Mouse (Mus musculus) adrenal gland, postnatal 36 days (tissue): ENCODE measurements around the gene Tbxas1. TPM values are rescaled to one million over a fixed set of nuclear protein-coding genes. Genes with fewer than 3 reads are reported as not detected.
A peak's percentile ranks its signal among the peaks of the same experiment; 100 is the strongest.

ENCODE experiments used
- DNase-seq, 2 experiments: peaks; one replicate each; pipeline ENCODE4 v3.0.0; 2021; ENCODE audit warnings: mixed read lengths in 1 of 2
- long read RNA-seq, 2 experiments: library from polyadenylated mRNA; stranded (forward); transcript quantifications; one replicate each; pipeline ENCODE4 v2.0.0; 2021; ENCODE audit warnings: borderline sequencing depth in 2 of 2
- total RNA-seq, 2 experiments: library from RNA; stranded (reverse); gene quantifications; 2 replicates each; pipeline ENCODE4 v1.2.3; 2021

The Tbxas1 gene
- total RNA-seq = 1 to 10 TPM; 5.6 to 9.5 TPM
- long read RNA-seq, experiment 1, partial matches to known transcripts = 2 of 10 reads
- long read RNA-seq, experiment 1, other reads (novel, unspliced or antisense) = 8 of 10 reads
- long read RNA-seq, experiment 2, partial matches to known transcripts = 1 of 4 reads
- long read RNA-seq, experiment 2, other reads (novel, unspliced or antisense) = 3 of 4 reads

DNA sequence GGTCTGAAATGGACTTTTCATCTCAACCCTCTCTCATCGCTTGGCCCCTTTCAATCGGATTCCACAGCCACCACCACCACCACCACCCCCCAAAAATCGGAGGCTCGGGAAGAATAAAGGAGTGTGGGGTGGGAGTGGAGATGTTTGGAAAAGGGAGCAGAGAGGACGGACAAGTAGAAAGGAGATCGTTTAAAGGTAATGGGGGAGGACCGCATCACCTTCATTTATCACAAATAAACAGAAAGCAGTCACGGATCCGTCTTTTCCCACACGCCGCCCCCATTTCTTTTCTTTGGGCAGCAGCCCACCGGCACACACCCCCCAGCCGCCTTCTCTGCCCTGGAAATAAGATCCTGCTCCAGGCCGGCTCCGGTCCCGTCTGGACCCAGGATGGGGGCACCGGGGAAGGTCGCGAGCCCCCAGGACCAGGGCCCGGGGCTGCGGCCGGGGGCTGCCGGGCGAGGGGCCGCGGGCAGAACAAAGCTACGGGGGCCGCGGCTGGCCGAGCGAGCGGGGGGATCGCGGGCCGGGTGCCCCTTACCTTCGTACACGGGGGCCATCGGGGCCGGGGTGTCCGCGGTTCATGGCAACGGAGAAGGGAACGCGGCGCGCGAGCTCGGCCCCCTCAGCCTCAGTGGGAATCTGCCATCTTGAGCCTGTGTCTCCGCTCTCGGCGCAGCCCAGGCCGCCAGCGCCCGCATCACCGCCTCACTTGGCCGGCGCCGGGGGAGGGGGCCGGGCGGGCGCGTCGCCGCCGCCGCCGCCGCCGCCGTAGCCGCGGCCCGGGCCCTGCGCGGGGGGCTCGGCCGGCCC lies at the start of gene Tbxas1:
Gene Tbxas1 (plus strand): TSS at position 147 of the 813 bp plus-strand sequence.
- peak; percentile 63 to 69 for DNase-seq

DNA sequence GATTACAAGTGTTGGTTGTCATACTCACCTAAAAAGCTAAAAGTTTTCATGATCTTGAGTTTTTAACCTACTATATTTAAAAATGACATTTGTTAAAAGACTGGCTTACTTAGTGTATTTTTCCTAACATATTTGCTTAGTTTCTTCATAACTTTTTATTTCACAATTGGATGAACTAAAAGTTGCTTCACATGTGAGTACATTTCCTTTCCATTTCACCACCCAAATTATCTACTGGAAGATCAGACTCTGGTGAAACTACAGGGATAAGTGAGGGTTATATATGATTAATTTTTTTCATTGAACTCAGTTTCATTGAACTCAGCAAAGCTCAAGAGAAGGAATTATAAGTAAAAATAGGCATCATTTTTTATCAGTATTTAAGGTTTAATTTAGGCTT lies 49.3 kb upstream of the Tbxas1 start:
- no peak for DNase-seq

DNA sequence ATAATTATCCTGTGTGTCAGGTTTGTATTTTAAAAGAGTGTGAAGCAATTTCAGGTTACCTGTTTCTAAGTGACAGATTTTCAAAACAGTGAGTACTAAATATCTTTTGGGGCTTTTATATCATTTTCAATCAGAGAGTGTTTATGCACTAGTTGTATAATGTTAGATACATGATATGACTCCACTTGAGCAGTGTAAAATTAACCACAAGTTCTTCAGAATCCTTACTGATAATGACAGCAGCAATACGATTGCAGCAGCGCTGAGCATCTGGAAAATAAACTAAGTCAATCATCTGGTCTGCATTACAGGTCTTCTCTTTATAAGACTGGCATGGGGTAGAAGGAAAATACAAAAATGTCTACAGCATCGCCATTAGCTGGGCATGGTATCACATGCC lies 48.3 kb upstream of the Tbxas1 start:
- no peak for DNase-seq

DNA sequence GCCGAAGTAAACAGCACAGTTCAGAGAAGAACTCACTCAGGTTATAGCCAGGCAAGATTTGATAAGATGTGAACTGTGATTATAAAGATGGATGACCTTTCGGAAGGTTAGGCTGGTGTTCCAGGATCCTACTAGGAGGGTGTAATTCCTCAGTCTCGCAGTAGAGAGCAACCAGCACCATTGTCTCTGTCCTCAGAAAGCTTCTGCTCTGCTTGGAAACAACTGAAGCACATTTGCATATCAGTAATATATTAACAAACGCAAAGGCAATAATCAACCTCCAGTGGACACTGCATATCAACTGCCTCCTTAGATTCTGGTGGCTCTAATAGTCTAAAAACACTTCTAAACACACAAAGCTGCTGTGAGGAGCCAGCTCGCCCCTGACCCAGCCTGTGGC lies 47.8 kb upstream of the Tbxas1 start:
- DNase-seq = peak in 1 of 2 experiments; percentile 18

DNA sequence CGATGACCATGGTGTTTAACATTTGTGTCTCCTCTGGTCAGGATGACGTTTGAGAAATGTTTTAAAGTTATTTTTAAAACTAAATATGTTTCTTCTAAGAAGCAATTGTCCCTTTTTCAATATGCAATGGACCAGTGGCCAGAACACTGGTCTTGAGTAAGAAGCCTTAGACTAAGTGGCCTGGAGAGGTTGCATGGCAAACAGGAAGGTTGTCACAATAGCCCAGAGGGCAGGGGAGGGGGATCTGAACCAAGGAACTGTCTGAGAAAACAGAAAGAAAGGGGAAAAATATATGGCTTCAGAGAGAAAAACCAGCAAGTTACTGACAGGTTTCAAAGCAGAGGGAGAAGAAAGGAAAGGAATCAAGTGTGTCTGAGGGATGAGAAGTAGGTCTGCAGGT lies 47.0 kb upstream of the Tbxas1 start:
- no peak for DNase-seq

DNA sequence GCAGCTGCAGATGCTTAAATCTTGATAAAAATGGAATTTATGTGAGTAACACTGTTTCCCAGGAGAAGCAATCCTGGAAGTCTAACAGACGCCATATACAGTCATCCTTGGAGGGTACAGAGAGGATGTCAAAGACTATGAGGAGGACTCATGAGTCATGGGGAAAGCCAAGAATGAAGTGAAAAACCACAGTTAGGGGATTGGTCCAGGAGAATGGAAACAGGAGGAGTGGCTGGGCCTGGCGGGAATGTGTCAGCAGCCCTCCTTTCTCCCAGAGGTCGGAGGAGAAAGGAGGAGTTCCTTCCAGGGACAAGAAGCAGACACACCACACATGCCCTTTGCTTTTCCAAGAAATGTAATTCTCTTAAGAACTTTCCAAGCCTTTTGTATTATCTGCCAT lies 45.8 kb upstream of the Tbxas1 start:
- no peak for DNase-seq

DNA sequence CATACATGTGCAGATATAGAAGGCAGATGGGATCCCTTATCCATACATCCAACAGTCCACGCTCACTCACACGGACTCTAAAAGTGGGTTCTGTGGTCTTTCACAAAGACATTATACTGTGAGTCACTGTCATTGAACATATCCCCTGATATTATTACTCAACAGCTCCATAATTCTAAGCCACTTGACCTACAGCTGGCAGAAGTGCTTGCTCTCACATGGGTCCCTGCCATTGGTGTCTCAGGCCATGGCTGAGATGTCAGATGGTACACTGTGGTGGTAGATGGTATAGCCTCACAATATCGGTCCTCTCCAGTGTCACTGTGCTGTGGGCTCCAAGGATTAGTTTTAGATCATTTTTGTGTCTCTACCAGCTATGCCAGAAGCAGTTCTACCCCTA lies 41.5 kb upstream of the Tbxas1 start:
- DNase-seq = no peak

DNA sequence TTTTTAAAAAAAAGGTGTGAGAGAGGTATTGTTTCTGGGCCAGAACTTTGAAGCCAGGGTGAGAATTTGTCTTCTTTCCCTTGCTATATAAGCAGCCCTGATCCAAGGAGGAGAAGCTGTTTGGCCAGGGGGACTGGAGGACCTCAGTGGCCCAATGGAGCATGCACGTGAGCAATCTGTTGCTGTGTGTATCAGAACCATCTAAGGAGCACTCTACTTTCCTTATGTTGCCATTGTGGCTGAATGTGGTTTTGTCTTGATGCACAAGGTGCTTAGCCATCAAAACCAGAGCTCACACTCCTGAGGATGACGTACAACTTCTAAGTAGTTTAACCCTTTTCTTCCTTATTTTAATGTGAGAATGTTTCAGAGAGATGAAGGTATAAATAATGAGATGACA lies 40.5 kb upstream of the Tbxas1 start:
- DNase-seq = no peak

DNA sequence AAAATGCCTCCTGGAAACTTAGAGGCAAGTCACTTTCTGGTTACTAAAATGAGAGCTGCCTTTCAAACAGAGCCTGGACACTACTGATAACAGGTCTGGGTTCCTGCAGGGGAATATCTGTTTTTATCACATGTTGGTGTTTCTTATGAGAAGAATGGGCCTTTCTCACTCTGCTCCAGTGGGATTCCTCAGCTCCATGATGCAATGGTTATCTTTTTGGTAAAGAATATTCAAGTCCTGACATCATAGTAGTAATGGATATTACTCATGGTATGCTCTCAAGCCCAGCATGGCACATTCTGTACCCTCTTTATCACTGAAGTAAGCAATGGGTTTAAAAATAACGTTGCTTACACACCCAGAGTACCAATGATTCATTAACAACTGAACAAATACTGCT lies 40.0 kb upstream of the Tbxas1 start:
- DNase-seq = no peak

DNA sequence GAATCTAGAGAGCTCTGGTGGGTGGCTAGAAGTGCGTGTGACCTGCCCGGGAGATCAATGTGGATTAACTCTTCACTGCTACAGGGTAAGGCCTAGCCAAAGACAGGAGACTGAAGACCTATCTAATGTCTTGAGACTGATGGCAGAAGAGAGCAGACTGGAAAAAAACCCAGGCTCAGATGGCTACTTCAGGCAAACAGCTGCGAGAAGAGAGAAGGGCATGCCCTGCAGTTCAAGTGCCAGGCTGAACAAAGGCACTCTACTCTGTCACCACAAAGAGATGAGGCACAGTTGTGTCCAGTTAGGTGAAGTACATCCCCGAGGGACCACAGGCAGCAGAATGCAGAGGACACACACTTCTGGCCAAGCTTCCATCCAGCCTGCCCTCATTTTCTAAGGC lies 37.1 kb upstream of the Tbxas1 start:
- DNase-seq = no peak

DNA sequence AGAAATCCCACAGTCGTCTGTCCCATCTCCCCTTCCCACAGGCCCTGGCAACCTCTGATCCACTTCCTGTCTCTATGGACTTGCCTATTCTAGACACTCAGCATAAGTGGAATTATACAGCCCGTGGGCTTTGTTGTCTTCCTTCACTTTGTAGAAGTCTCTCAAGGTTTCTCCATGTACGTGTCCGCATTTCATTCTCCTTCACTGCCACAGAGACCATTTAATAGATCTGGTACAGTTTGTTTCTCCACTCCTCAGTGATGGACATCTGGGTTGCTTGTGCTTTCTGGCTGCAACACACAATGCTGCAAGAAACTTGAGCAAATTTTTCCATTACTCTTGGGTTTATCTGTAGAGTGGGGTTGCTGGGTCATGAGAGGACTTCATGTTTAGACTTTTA lies 35.3 kb upstream of the Tbxas1 start:
- DNase-seq = no peak

DNA sequence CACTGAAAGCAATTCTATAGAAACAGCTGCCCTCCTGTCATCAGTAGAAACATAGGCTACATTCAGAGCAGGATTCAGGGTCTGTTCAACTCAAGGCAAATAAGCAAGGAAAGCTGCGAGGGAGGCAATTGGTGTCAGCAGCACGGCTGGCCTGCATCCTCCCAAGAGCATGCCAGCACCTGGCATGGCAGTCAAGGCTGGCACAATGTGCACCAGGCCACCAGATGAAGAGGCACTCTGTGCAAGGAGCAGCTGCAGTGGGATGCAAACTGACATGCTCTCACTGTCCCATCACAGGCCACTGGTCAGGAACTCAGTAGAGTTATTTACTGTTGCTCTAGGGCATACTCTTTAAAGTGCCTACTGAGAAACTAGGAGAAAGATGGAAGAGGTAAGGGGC lies 34.8 kb upstream of the Tbxas1 start:
- DNase-seq = peak in 1 of 2 experiments; percentile 36

DNA sequence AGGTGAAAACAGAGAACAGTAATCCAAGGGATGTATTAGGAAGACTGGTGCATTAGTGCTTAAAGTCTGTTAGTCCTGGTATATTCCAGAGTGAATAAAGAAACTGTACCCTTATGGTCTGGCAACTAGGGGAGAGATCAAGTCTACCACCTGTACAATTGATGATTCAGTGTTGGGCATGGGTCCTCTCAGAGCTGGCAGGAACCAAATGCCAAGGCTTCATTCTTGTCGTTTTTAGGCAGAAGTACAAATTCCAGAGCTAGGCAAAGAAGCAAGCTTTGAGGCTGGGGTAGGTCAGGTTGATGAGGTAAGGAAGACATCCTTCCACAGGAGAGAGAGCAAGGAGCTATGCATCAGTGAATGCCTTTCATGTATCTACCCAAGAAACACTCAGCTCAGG lies 34.4 kb upstream of the Tbxas1 start:
- no peak for DNase-seq

DNA sequence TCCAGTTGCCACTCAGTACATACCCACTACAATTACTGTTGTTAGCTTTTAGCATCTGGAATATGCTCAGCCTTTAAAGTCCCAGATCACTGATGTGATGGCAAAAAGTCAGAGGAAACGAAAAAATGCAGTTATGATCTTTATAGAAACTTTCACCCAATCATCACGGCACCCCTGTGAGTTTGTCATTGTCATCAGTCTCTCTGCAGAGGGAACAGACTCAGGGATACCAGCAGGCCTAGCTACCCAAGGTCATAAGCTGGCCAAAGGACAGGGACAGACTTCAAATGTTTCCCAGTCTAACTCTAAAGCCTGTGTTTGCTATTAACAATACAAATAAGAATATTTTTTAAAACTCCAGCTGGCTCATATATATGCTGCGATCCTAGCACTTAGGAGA lies 33.7 kb upstream of the Tbxas1 start:
- DNase-seq = peak; percentile 28 to 44

DNA sequence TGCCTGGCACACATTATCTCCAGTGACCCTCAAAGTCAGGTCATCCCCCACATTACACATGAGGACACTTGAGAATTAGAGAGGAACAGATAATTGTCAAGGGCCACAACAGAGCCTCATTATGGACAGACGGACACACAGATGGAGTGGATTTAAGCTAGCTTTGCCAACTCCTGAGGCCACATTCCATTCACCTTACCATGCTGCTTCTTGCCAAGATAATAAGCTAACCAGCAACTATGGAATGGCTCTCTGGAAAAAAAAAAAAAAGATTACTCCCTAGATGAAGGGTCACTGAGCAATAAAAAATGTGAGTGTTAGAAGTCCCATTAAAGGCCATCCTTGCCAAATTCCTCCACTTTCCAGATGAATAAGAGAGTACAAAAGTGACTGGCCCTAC lies 30.1 kb upstream of the Tbxas1 start:
- no peak for DNase-seq

DNA sequence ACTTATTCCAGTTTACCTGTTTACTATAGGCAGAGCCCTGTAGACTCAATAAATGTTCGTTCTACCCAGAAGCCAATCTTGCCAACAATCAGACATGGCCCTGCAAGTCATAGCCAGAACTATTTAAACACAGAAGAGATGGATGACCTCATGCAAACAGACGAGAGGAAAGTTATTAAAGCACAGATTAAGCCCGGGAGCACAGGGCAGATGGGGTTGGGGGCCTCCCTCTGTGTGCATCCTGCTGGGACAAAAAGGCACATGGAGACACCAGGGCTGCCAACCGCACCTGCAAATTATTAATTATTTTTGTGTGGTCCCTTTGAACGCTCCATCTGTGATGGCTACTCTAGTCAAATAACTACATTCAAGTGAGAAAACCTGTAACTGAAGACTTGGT lies 29.3 kb upstream of the Tbxas1 start:
- no peak for DNase-seq

DNA sequence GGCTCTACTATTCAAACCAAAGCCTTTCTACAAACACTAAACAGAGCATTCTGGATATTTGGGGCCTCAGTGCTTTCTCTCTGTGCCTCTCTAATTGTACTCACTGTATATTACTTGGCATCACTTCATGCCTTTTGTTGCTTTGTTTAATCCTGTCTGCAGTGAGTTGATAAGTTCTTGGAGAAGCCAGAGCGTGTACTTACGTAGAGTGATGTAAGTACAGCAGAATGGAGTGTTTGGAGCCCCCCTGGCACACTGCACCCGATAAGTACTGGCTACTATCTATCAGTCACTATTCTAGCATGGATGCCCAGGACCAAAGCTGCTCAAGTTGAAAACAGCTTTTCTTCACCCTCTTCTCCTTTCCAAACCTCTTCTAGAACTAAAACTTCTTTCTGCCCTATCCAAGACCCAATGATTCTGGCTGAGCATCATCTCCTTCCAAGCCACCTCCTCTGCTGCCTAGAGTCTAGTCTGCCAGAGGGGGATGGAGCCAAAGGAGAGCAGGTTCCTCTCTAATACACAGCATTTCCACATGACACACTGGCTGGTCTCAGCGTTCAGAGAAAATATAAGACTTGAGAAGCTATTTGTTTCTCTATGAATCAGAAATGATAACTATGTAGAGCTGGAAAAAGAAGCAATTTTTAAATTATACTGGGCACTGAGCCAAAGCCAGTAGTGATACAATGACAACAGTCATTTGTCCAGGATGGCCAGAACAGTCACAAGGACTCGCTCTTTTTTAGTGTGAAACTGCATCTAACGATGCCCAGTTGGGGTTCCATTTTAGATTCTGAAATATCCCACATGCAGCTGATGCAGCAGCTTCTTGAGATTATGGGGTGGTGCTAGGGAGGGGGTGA lies 28.6 kb upstream of the Tbxas1 start:
- no peak for DNase-seq

DNA sequence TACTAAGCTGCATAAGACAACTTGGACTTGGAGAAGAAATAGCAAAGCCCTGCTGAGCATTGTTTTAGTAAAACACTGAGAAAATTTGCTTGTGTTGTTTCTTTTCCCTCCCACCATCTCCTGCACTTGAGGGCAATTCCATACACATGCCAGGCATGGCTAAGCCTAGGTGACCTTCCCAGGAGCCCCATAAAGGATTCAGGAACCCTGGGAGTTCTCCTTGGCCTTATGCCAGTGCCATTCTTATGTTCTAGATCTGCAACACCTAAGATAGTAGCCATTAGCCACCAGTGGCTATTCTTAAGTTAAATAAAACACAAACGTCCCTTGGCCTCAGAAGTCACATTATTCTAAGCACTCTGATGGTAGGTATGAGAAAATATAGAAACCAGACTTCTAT lies 27.8 kb upstream of the Tbxas1 start:
- DNase-seq = no peak

DNA sequence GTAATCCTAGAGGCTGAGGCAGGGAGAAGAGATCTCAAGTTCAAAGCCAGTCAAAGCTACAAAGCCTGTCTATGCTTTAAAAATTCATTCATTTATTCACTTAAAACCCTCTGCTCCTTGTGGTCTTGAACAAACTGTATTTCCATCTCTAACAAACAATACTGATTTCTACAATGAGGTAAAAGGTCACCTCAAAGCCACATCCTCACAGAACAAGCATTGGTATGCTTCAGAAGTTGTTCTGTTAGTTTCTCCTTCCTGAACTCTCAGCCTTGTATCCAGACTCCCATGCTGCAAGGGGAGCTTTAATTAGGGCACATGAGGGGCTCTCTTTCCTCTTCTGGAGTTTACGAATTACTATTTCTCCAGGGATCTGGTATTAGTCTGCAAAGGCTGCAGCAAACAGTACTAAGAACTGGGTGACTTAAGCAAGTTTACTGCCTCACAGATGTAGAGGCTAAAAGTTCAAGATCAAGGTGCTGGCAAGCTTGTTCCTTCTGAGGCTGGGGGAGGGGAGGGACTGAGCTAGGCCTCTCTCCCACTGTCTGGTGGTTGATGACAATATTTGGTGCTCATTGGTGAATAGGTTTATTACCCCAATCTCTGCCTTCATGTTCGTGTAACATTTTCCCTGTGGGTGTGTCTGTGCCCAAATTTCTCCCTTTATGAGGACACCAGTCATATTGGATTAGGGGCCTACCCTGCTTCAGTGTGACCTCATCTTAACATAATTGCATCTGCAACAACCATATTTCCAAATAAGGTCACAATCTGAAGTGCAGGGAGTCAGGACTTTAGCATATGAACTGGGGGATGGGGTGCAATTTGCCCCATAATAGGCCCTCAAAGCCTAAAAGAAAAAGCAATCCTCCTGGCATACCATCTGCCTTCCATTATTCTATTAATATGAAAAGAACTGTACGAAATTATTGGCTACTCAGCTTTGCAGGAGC lies 27.0 kb upstream of the Tbxas1 start:
- no peak for DNase-seq

DNA sequence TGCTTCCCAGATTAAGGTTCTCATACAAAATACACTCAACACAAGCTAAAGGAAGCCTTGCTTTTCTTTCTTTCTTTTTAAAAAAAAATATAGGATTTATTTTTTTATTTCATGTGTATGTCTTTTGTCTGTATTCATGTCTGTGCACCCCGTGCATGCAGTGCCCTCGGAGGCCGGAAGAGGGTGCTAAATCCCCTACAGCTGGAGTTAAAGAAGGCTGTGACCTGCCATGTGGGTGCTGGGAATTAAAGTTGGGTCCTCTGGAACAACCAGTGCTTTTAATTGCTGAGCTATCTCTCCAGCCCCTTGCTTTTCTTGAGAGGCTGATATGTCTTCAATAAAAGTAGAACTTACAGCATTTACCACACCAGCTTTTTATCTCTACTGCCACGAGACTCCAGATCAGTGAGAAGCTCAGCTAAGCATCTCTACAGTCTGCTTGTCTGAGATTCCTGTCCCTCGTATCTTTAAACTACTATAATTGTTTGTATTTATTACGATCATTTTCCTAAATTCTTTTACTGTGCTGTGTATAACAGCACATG lies 24.4 kb upstream of the Tbxas1 start:
- DNase-seq = no peak

DNA sequence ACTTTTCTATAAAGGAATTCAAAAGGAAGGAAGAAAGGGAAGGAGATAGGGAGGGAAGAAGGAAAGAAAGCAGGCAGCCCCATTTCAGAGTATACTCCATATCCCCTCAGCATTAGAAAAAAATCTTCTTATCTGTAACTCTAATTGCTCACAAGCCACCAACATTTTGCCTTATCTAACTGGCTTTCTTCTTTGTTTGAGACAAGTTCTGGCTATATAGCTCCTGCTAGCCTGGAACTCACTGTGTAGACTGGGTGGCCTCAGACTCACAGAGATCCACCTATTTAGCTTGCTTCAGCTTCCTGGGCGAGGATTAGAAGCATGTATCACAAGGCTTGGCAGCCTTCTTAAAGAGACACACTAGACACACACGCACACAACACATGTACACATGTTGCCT lies 23.5 kb upstream of the Tbxas1 start:
- no peak for DNase-seq

DNA sequence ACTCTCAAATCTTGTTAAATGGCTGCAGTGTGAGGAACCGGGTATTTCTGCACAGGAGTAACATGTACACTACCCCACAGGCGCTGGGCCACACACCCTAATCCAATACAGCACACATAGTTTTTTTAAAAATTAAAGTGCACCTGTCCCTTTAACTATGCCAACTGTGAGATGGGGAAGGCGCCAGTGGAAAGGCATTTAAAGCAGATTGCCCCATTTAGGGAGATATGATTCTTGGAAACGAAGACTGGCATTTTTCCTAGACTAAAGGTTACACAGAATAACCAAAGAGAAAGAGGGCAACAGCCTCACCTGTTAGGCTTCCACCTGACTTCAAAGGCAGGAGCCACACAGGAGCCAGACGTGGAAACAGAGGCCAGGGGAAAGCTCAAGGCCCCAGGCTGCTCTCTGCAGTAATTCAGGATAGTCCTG lies 21.6 kb upstream of the Tbxas1 start:
- no peak for DNase-seq
